Mouse (Mus musculus): ENCODE data around the gene Gldc.

Gene Gldc

GRCm38 (mm10) chr19:30107221-30107845 lies 67.9 kb downstream of the Gldc start:
- DNase-seq (ENCODE audit: low spot score in 2 of 2) = no peak

- no peak for DNase-seq (ENCODE audit: low spot score in 2 of 2)
Measured at GRCm38 (mm10) chr19:30105045-30105842, 70.0 kb downstream of the Gldc start.

- no peak for DNase-seq (ENCODE audit: low spot score in 2 of 2)
Measured at GRCm38 (mm10) chr19:30102620-30103019, 72.6 kb downstream of the Gldc start.

GRCm38 (mm10) chr19:30100571-30100970 lies 74.7 kb downstream of the Gldc start:
- DNase-seq (ENCODE audit: low spot score in 2 of 2) = no peak

GRCm38 (mm10) chr19:30097039-30097438 lies 78.2 kb downstream of the Gldc start:
- no peak for DNase-seq (ENCODE audit: low spot score in 2 of 2)

- DNase-seq (ENCODE audit: low spot score in 2 of 2) = no peak
Measured at GRCm38 (mm10) chr19:30096186-30096585, 79.0 kb downstream of the Gldc start.

GRCm38 (mm10) chr19:30091644-30092295 lies 83.5 kb downstream of the Gldc start:
- no peak for DNase-seq (ENCODE audit: low spot score in 2 of 2)

- DNase-seq (ENCODE audit: low spot score in 2 of 2) = no peak
Measured at GRCm38 (mm10) chr19:30090163-30090562, 85.1 kb downstream of the Gldc start.

- no peak for DNase-seq (ENCODE audit: low spot score in 2 of 2)
Measured at GRCm38 (mm10) chr19:30065797-30066196, 109.4 kb downstream of the Gldc start.

- no peak for DNase-seq (ENCODE audit: low spot score in 2 of 2)
Measured at GRCm38 (mm10) chr19:30054218-30054617, 121.0 kb downstream of the Gldc start.

GRCm38 (mm10) chr19:30051479-30051878 lies 123.8 kb downstream of the Gldc start:
- DNase-seq (ENCODE audit: low spot score in 2 of 2) = no peak

GRCm38 (mm10) chr19:30050584-30050983 lies 124.6 kb downstream of the Gldc start:
- DNase-seq (ENCODE audit: low spot score in 2 of 2) = no peak
